Mouse (Mus musculus) heart, postnatal 4 days (tissue): Measurements from ENCODE around the gene Speer1. TPM values are rescaled to one million over a fixed set of nuclear protein-coding genes. Genes with fewer than 3 reads are reported as not detected.
"Not testable (repeated sequence)": the region's sequence is repeated elsewhere in the genome, so short reads cannot be mapped to it uniquely, and the experiment has no call there.

Experiments used
- DNase-seq: peaks from one replicate; pipeline ENCODE4 v3.0.0; 2021
- total RNA-seq, 2 experiments: library from RNA; stranded (reverse); gene quantifications; 2 replicates each; pipeline ENCODE4 v1.2.3; 2021

Speer1 gene
- total RNA-seq: not detected

DNA sequence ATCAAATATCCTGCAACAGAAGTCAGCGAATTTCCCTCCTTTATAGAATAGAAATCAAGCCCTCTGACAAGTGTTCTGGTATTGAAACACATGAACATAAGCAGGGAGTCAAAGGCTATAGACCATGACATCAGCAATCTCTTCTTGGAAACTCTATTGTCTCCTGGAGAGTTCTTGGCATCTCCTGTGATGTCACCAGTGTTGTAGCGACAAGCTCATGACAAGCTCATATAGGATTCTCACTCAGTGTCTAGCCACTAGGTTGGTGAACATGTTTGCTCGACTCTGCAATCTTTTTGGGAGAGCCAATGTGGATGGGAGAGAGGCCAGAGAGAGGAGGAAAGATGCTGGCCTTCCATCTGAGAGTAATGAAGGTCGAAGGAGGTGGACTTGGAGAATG, at the start of gene Speer1:
Gene Speer1, plus strand, starts transcription at position 301 of the 400 bp plus-strand sequence.
- not testable (repeated sequence) for DNase-seq

Other genes with a start within 250 kb of the Speer1 start
- not detected for gene Gm8879, start 213.9 kb upstream of the Speer1 start, total RNA-seq
- gene Gm5861, start 158.4 kb upstream of the Speer1 start, total RNA-seq: not detected
- not detected for gene Gm8890, start 85.5 kb upstream of the Speer1 start, total RNA-seq
- gene Gm8897, start 74.9 kb downstream of the Speer1 start, total RNA-seq: not detected
- not detected for gene Gm8906, start 161.2 kb downstream of the Speer1 start, total RNA-seq